Mouse (Mus musculus) heart, postnatal 36 days (tissue): ENCODE results near the gene Rfc5. TPM values are rescaled to one million over a fixed set of nuclear protein-coding genes. Genes with fewer than 3 reads are reported as not detected.
"Not testable (repeated sequence)": the region's sequence is repeated elsewhere in the genome, so short reads cannot be mapped to it uniquely, and the experiment has no call there.

ENCODE experiments used
- DNase-seq, 2 experiments: peaks; one replicate each; pipeline ENCODE4 v3.0.0; 2021 to 2022
- intact Hi-C: fragments of 180-260 bp; cut with DNase I; formaldehyde crosslinking; loops from one replicate; pipeline ENCODE4 v1.15.1; 2025
- total RNA-seq, 2 experiments: library from RNA; stranded (reverse); gene quantifications; 2 replicates each; pipeline ENCODE4 v1.2.3; 2021

Gene Rfc5
- total RNA-seq, 2 experiments from 2014 or later = 2.7 to 5.2 TPM

GRCm38 (mm10) chr5:117355648-117356303 lies 33.1 kb downstream of the Rfc5 start:
- intact Hi-C loops = loop anchor here (5.0 kb wide), 1 partner anchor 238 kb away; the partner anchor contains the start of gene Suds3
- DNase-seq = no peak

- DNase-seq = no peak
- intact Hi-C loops = no loop called here
These were observed 34.7 kb downstream of the Rfc5 start for GRCm38 (mm10) chr5:117354121-117354520.

GRCm38 (mm10) chr5:117348279-117348678 lies 40.6 kb downstream of the Rfc5 start:
- intact Hi-C loops = no loop called here
- peak; percentile 34 to 60 for DNase-seq

GRCm38 (mm10) chr5:117347838-117348237 lies 41.0 kb downstream of the Rfc5 start:
- intact Hi-C loops = no loop called here
- DNase-seq = no peak

GRCm38 (mm10) chr5:117347011-117347410 lies 41.8 kb downstream of the Rfc5 start:
- intact Hi-C loops = no loop called here
- no peak for DNase-seq

- intact Hi-C loops = no loop called here
- DNase-seq = no peak
These were observed 42.6 kb downstream of the Rfc5 start for GRCm38 (mm10) chr5:117346281-117346680.

- no peak for DNase-seq
- intact Hi-C loops = no loop called here
These were observed 43.3 kb downstream of the Rfc5 start for GRCm38 (mm10) chr5:117345432-117345976.

GRCm38 (mm10) chr5:117344496-117344895 lies 44.4 kb downstream of the Rfc5 start:
- DNase-seq, intact Hi-C loops: not testable (repeated sequence)

- intact Hi-C loops = no loop called here
- no peak for DNase-seq
These were observed 47.0 kb downstream of the Rfc5 start for GRCm38 (mm10) chr5:117341896-117342295.

- DNase-seq = no peak
- intact Hi-C loops = no loop called here
These were observed 48.8 kb downstream of the Rfc5 start for GRCm38 (mm10) chr5:117340081-117340480.

- no peak for DNase-seq
- intact Hi-C loops = no loop called here
These were observed 50.3 kb downstream of the Rfc5 start for GRCm38 (mm10) chr5:117338503-117338902.

GRCm38 (mm10) chr5:117337999-117338398 lies 50.8 kb downstream of the Rfc5 start:
- DNase-seq = no peak
- intact Hi-C loops = no loop called here

- intact Hi-C loops = no loop called here
- DNase-seq = no peak
These were observed 58.4 kb downstream of the Rfc5 start for GRCm38 (mm10) chr5:117330457-117330856.

Other genes starting within 250 kb of the Rfc5 start
- gene Pebp1, start 101.4 kb downstream of the Rfc5 start, total RNA-seq = 100 to 1,000 TPM; 412 to 473 TPM
- 10 to 100 TPM; 10.3 to 12.3 TPM for gene Vsig10, start 70.0 kb downstream of the Rfc5 start, total RNA-seq
- gene Wsb2, start 31.7 kb downstream of the Rfc5 start, total RNA-seq = 100 to 1,000 TPM in 1 of 2 experiments, 10 to 100 TPM in 1; 97.1 to 104 TPM
- gene Ksr2, start 25.0 kb upstream of the Rfc5 start, total RNA-seq = under 1 TPM in 1 of 2 experiments, not detected in 1; 0.11 TPM